Mouse (Mus musculus) neural tube, embryonic 11.5 days (tissue): ENCODE measurements around the gene U2surp. TPM values are rescaled to one million over a fixed set of nuclear protein-coding genes. Genes with fewer than 3 reads are reported as not detected.

Experiments used
- ATAC-seq: fragments of 200-750 bp; cut with Nextera tagmentation; 2 replicates; pipeline ENCODE4 v1.8.0; 2017; ENCODE audit warnings: moderate number of reproducible peaks, mild to moderate bottlenecking, moderate TSS enrichment, moderate library complexity; ENCODE audit not compliant: insufficient read depth, low FRiP score, low TSS enrichment
- DNase-seq: peaks from one replicate; pipeline ENCODE4 v3.0.0-alpha.2; 2015; ENCODE audit warnings: low spot score
- H3K27ac ChIP-seq: fragments of 300-500 bp; sonication (generic); 2 replicates; pipeline ENCODE4 v1.5.1; 2014; ENCODE audit warnings: low read depth, mild to moderate bottlenecking, low read length
- H3K27me3 ChIP-seq: fragments of 300-500 bp; sonication (generic); 2 replicates; pipeline ENCODE4 v1.6.1; 2014; ENCODE audit warnings: mild to moderate bottlenecking, low read length, mixed read lengths; ENCODE audit not compliant: control insufficient read depth, insufficient read depth
- H3K36me3 ChIP-seq: fragments of 300-500 bp; sonication (generic); 2 replicates; pipeline ENCODE4 v1.6.1; 2014; ENCODE audit warnings: mild to moderate bottlenecking, low read length, moderate library complexity, mixed read lengths; ENCODE audit not compliant: control insufficient read depth, insufficient read depth
- H3K4me1 ChIP-seq: fragments of 300-500 bp; sonication (generic); 2 replicates; pipeline ENCODE4 v1.6.1; 2014; ENCODE audit warnings: low read length, mixed read lengths; ENCODE audit not compliant: control insufficient read depth, insufficient read depth
- H3K4me2 ChIP-seq: fragments of 300-500 bp; sonication (generic); 2 replicates; pipeline ENCODE4 v1.6.1; 2014; ENCODE audit warnings: low read depth, mild to moderate bottlenecking, moderate library complexity
- H3K4me3 ChIP-seq: fragments of 300-500 bp; sonication (generic); 2 replicates; pipeline ENCODE4 v1.5.1; 2014; ENCODE audit warnings: low read depth, low read length
- H3K9ac ChIP-seq: fragments of 300-500 bp; sonication (generic); 2 replicates; pipeline ENCODE4 v1.6.1; 2014; ENCODE audit warnings: mild to moderate bottlenecking, low read length
- H3K9me3 ChIP-seq: fragments of 300-500 bp; sonication (generic); 2 replicates; pipeline ENCODE4 v1.6.1; 2016; ENCODE audit warnings: low read length; ENCODE audit not compliant: control insufficient read depth
- WGBS: fragments of 180-500 bp; shearing (Covaris S2); extraction: QIAGEN DNeasy Blood & Tissue Kit; methylation state at CpG from one replicate; pipeline ENCODE4 v1.1.7; 2014; 5-methylcytosine and 5-hydroxymethylcytosine counted together
- polyA plus RNA-seq: library from polyadenylated mRNA; unstranded; fragments of >200 nt; fragmentation: Nextera tagmentation; extraction: Ambion mirVana; gene quantifications from 2 replicates; pipeline ENCODE4 v1.2.1, GENCODE M21; 2014

U2surp gene
- polyA plus RNA-seq, 1 experiment from 2014 or later: 119 TPM

DNA sequence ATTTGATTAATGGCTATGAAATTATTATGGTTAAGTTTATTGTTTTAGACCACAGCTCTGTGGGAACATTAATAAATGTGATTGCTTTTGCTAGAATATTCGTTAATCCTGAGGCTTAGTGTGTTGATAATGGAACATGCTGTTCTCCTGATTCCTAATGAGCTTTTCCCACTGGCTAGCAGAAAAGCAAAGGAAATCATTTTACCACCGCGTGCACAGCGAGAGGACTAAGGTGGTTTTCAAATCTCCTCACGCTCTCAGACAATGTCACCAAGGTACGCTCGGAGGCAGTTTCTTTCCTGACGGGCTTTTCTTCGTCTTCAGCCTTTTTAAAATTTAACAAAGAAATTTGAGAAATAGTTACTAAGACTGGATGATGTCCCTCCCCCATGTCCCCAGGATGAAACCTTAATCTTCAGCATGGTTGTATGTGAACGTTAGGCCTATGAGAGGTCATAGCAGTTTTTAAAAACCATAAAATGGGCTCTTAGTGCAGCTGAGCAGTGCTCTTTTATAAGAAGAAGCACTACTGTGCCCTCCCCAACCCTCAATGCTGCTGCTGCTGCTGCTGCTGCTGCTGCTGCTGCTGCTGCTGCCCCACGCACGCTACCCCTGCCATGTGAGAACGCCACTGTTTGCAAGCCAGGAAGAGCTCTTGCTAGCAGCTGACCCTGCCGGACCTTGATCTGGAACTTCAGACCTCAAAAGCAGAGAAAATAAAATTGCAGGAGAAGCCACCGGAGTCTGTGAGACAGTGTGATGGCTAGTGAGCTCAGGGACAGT, 30.0 kb upstream of the U2surp start:
- ATAC-seq: no peak
- Histone ChIP-seq H3K27me3 (no peaks in the 10 kb centered on the region), H3K4me2 (no peak overlapping the region), H3K4me3 (no peak overlapping the region), H3K27ac (no peak overlapping the region), H3K4me1 (no peaks in the 10 kb centered on the region), H3K9me3 (no peaks in the 10 kb centered on the region), H3K36me3 (no peaks in the 10 kb centered on the region), H3K9ac (no peak overlapping the region)
- no peak for DNase-seq
- 82% methylated on average over 15 of the region's 15 CpGs for WGBS

DNA sequence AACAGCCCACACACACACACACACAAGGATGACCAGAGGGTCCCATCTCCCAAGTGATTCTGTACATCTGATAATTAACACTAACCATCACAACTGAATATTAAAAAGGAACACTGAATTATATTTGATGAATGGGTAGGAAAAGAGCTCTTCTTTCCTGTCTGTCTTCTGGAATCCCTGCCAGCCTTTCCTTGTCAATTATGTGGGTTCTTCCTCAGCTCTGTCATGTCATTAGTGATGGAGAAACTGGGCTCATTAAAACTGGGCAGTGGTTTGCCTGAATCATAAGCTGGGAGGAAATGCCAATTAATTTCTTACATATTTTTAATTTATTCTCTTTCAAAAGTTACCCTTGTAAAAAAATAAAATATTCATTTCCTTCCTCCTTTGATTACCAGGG, 29.4 kb upstream of the U2surp start:
- H3K4me1 ChIP-seq: no peaks in the 10 kb centered on the region
- H3K36me3 ChIP-seq: no peaks in the 10 kb centered on the region
- no peak overlapping the region for H3K4me3 ChIP-seq
- H3K9ac ChIP-seq: no peak overlapping the region
- DNase-seq (no peak), ATAC-seq (no peak)
- H3K4me2 ChIP-seq: no peak overlapping the region
- no peaks in the 10 kb centered on the region for H3K9me3 ChIP-seq
- H3K27ac ChIP-seq: no peak overlapping the region
- H3K27me3 ChIP-seq: no peaks in the 10 kb centered on the region

DNA sequence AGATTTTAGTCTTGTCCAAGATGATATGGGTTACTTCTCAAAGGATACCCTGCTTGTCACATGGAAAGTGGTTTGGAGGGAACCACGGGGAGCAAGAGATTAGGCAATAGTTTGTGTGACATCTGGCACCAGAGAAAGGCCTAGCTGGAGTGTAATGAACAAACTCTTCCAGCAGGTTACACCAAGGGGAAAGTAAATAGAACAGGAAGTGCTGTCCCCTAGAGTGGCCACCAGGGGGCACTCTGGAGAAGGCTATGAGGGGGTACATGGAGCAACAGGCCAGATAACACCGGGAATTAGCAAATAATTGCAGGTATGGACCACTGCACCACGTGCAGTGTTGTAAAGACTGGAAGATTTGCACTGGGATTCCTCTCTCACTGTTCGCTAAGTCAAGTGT, 28.7 kb upstream of the U2surp start:
- Histone ChIP-seq H3K27ac (no peak overlapping the region), H3K4me2 (no peak overlapping the region), H3K9ac (no peak overlapping the region), H3K36me3 (no peaks in the 10 kb centered on the region), H3K4me3 (no peak overlapping the region), H3K9me3 (no peaks in the 10 kb centered on the region), H3K4me1 (no peaks in the 10 kb centered on the region), H3K27me3 (no peaks in the 10 kb centered on the region)
- peak; percentile 29 for DNase-seq
- no peak for ATAC-seq
- whole genome bisulfite sequencing: 57% methylated on average over 4 of the region's 4 CpGs

GRCm38 (mm10) chr9:95539176-95539800, 27.5 kb upstream of the U2surp start:
- Histone ChIP-seq H3K4me2 (no peak overlapping the region), H3K36me3 (no peaks in the 10 kb centered on the region), H3K9ac (no peak overlapping the region), H3K4me3 (no peak overlapping the region), H3K27ac (no peak overlapping the region), H3K9me3 (no peaks in the 10 kb centered on the region), H3K27me3 (no peaks in the 10 kb centered on the region), H3K4me1 (no peaks in the 10 kb centered on the region)
- WGBS: 74% methylated on average over 2 of the region's 2 CpGs
- DNase-seq: no peak
- no peak for ATAC-seq

- Histone ChIP-seq H3K9me3 (no peaks in the 10 kb centered on the region), H3K4me2 (no peak overlapping the region), H3K9ac (no peak overlapping the region), H3K4me3 (no peak overlapping the region), H3K36me3 (no peaks in the 10 kb centered on the region), H3K27ac (no peak overlapping the region), H3K4me1 (no peaks in the 10 kb centered on the region), H3K27me3 (no peaks in the 10 kb centered on the region)
- whole genome bisulfite sequencing: 40% methylated on average over 6 of the region's 6 CpGs
- no peak for ATAC-seq
- no peak for DNase-seq
These were observed 22.0 kb upstream of the U2surp start for GRCm38 (mm10) chr9:95533817-95534216.

DNA sequence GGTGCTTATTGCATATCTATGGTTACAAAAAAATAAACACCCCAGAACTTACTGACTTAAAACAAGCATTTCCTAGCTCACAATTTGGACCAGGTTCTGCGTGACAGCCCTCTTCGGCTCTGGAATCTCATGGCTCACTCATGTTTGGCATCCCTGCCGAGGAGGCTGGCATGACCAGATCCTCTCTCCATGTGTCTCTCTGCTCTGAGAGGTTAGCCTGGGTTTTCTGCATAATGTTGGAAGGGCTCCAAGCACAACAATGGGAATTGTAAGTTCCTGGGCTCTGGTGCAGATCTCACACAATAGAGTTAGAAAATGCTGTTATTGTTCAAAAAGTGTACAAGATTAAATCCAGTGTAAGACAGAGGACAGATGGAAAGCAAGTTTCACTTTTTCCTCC, 19.3 kb upstream of the U2surp start:
- no peak overlapping the region for H3K4me3 ChIP-seq
- H3K27me3 ChIP-seq: no peaks in the 10 kb centered on the region
- no peak for ATAC-seq
- no peaks in the 10 kb centered on the region for H3K4me1 ChIP-seq
- WGBS: 73% methylated on average over 3 of the region's 3 CpGs
- no peak overlapping the region for H3K27ac ChIP-seq
- H3K36me3 ChIP-seq: no peaks in the 10 kb centered on the region
- no peak for DNase-seq
- H3K4me2 ChIP-seq: no peak overlapping the region
- no peak overlapping the region for H3K9ac ChIP-seq
- H3K9me3 ChIP-seq: no peaks in the 10 kb centered on the region

DNA sequence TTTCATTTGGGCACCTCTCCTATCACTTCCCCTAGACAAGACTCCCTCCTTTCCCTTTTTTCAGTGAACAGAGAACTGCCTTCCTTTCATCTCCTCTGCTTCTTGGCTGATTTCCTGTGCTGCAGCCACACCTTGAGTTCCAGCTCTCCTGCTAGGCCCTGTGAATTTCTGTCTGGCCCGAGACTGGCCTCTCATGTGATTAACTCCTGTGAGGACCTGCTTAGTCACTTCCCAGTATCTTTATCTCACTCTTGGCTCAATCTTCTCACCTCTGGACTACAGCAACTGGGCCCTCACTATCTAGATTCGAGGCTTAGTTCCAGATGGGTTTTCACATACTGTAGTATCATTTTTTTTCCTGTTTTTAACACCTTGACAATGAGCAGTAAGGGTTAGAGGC, 15.9 kb upstream of the U2surp start:
- no peaks in the 10 kb centered on the region for H3K36me3 ChIP-seq
- no peak overlapping the region for H3K9ac ChIP-seq
- no peak overlapping the region for H3K27ac ChIP-seq
- H3K4me1 ChIP-seq: no peaks in the 10 kb centered on the region
- no peaks in the 10 kb centered on the region for H3K27me3 ChIP-seq
- 56% methylated on average over 2 of the region's 2 CpGs for WGBS
- ATAC-seq: no peak
- no peak for DNase-seq
- no peak overlapping the region for H3K4me2 ChIP-seq
- H3K9me3 ChIP-seq: no peaks in the 10 kb centered on the region
- H3K4me3 ChIP-seq: no peak overlapping the region

DNA sequence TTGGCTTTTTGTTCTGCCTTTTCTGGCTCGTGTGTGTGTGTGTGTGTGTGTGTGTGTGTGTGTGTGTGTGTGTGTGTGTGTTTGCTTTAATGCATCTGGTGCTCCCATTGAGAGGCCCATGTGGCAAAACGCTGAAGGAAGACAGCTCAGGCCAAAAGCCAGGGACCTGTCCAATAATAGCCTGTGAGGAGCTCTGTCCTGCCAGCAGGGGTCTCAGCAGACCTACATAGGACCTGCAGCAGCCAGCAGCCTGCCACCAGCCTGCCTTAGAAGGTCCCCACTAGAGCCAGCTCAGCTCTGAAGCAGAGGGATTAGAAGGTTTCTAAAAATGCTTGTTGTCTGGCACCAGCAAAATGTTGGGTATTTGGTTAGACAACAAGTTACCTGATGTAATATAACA, 14.2 kb upstream of the U2surp start:
- Histone ChIP-seq H3K27me3 (no peaks in the 10 kb centered on the region), H3K4me2 (no peak overlapping the region), H3K27ac (no peak overlapping the region), H3K9me3 (no peaks in the 10 kb centered on the region), H3K9ac (no peak overlapping the region), H3K4me1 (no peaks in the 10 kb centered on the region), H3K36me3 (no peaks in the 10 kb centered on the region), H3K4me3 (no peak overlapping the region)
- ATAC-seq (no peak), DNase-seq (peak; percentile 22)
- WGBS: 41% methylated on average over 2 of the region's 2 CpGs

DNA sequence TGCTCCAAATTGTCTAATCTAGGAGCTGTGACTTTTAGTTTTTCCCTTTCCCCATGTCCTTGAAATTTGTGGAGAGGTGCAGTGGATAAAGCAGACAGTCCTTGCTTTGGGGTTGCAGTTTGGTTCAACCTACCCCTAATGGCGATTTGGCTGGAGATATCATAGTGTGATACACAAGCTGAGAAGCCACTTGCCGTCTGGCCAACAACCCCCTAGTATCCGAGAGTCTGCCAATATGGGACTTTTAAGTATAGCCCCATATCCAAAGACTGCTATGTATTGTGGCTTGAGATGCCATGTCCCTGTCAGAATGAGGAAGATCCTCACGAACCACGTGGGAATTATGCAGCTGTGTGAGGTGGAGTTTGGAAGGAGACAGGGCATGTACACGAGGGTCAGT, 13.6 kb upstream of the U2surp start:
- no peak for DNase-seq
- Histone ChIP-seq H3K27me3 (no peaks in the 10 kb centered on the region), H3K9me3 (no peaks in the 10 kb centered on the region), H3K4me2 (no peak overlapping the region), H3K36me3 (no peaks in the 10 kb centered on the region), H3K27ac (no peak overlapping the region), H3K4me1 (no peaks in the 10 kb centered on the region), H3K4me3 (no peak overlapping the region), H3K9ac (no peak overlapping the region)
- 82% methylated on average over 6 of the region's 6 CpGs for WGBS
- no peak for ATAC-seq
